Mouse (Mus musculus) brown adipose tissue, adult 24 weeks (tissue): ENCODE measurements around the gene Rfx2. TPM values are rescaled to one million over a fixed set of nuclear protein-coding genes. Genes with fewer than 3 reads are reported as not detected.

ENCODE experiments used
- H3K27ac ChIP-seq: fragments of 200-500 bp; replicated peaks from 2 replicates; pipeline ENCODE4 v1.5.1; 2012; ENCODE audit warnings: low read depth, mild to moderate bottlenecking, low read length
- H3K4me1 ChIP-seq: fragments of 200-500 bp; 2 replicates; pipeline ENCODE4 v1.6.1; 2012; ENCODE audit warnings: low read length, mixed read lengths; ENCODE audit not compliant: control insufficient read depth, insufficient read depth, insufficient read length
- H3K4me3 ChIP-seq: fragments of 200-500 bp; 2 replicates; pipeline ENCODE4 v1.5.1; 2012; ENCODE audit warnings: low read depth, mild to moderate bottlenecking, low read length, moderate library complexity; ENCODE audit not compliant: insufficient read depth
- polyA plus RNA-seq: library from polyadenylated mRNA; stranded (reverse); fragments of >200 nt; gene quantifications from 2 replicates; pipeline ENCODE4 v1.2.4, GENCODE M21; 2012; ENCODE audit not compliant: missing spikeins, insufficient read depth, insufficient read length

The Rfx2 gene
- polyA plus RNA-seq, 1 experiment: 2.5 TPM

DNA sequence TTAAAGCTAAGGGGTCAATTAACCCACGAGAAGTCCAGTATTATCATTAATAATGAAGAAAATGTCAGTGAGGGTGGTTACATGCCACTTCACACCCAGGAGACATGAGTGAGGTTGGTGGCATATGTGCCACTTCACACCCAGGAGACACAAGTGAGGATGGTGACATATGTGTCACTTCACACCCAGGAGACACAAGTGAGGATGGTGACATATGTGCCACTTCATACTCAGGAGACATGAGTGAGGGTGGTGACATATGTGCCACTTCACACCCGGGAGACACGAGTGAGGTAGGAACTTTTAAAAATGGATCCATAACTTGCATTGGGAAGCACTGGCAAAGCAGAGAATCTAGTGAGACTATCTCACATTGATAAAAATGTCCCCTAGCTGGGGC, 20.4 kb upstream of the Rfx2 start:
- no peaks in the 10 kb centered on the region for H3K4me1 ChIP-seq
- H3K27ac ChIP-seq: no peak overlapping the region
- H3K4me3 ChIP-seq: no peak overlapping the region

DNA sequence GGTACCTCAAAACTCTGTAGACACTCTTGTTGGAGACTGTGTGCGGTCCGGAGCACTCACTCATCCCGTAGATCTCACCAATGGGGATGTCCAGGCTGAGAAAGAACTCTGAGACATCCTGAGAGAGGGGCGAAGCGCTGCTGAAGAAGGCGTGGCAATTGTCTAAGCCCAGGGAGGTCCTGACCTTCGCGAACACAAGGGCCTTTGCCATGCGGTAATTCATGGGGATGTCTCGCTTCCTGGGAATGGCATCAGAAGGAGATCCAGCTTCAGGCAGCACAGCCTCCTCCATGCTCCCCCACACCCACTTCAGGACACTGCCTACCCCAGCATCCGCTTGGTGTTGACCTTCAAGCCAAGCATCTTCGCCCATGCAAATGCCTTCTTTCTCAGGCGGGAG, 18.9 kb upstream of the Rfx2 start:
- Histone ChIP-seq H3K4me1 (no peaks in the 10 kb centered on the region), H3K27ac (no peak overlapping the region), H3K4me3 (no peak overlapping the region)

DNA sequence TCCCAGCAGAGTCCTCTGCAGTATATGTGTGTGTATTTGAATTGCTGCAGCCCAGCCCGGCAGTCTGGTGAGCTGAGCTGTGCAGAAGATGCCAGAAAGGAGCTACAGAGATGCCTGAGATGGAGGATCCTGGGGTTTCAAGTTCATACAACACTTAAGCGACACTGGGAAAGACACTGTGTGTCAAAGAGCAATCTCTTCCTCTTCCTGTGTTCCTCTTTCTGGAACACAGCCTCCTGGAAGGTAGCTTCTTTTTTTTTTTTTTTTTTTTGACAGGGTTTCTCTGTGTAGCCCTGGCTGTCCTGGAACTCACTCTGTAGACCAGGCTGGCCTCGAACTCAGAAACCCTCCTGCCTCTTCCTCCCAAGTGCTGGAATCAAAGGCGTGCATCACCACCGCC, 18.0 kb upstream of the Rfx2 start:
- Histone ChIP-seq H3K4me3 (no peak overlapping the region), H3K27ac (no peak overlapping the region), H3K4me1 (no peaks in the 10 kb centered on the region)

DNA sequence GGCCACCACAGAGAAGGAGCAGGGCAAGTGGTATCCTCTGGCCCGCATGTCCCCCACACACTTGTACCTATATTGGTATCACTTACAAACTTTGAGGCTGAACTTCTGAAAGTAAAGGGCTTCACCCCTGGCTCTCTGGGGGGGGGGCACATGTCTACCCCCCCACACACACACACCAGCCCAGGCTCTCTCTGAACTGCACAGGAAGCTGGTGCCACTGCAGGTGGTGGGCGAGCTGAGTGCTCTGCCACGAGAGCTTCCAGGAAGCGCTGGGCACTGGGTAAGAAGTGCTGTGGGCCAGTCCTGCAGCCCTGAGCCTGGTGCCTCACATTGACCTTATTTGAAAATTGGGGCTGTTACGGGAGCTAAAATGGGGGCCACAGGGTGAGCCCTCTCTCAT, 12.9 kb upstream of the Rfx2 start:
- no peak overlapping the region for H3K27ac ChIP-seq
- no peak overlapping the region for H3K4me3 ChIP-seq
- no peaks in the 10 kb centered on the region for H3K4me1 ChIP-seq

DNA sequence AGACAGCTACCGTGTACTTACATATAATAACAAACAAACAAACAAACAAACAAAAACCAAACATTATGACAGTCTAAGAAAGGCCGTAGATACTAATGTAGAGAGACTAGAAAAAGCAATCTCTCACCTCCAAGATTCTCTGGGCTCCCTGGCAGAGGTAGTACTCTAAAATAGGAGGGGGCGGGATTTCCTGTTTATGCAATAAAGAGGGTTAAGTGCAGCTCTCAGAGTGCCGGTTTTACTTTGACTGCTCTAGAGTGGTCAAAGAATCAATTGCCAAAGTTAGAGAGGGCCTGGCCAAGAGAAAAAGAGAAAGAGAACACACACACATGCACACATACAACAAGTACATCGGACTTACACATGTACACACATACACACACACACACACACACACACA, 11.4 kb upstream of the Rfx2 start:
- H3K4me1 ChIP-seq: no peaks in the 10 kb centered on the region
- no peak overlapping the region for H3K27ac ChIP-seq
- H3K4me3 ChIP-seq: no peak overlapping the region

DNA sequence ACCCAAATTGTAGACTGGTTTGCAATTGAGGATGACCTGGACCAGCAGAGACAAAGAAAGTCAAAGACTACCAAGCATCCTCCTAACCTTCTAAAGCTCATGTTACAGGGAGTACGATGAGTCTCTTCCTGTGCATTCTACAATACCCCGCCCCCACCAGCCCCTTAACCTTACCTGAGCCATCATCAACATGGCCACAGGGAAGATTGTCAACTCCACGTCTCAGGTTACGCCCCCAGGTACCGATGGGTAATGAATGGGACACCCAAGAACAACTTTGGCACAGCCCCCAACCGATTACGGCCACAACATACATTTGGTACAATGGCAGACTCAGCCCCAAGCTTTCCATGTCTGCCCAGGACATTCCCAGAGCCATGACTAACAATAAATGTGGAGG, 9.7 kb upstream of the Rfx2 start:
- Histone ChIP-seq H3K4me1 (no peaks in the 10 kb centered on the region), H3K4me3 (no peak overlapping the region), H3K27ac (no peak overlapping the region)

DNA sequence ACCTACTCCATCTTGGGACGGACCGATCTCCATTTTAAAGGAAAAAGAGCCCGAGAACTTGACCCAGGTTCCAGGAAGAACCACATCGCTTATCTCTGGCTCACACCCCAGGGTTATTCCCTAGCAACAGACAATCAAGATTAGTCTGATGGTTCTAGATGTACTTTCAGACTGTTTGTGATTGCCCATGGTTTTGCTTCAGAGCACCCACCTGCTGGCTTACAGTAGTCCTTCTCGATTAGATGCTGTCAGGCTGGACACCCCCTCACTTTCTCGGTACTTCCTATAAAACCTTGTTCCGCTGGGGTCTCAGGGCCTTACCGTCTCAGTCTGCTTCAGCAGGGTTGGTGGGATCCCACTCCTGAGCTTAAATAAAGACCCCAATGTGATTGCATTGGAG, 5.5 kb upstream of the Rfx2 start:
- no peak overlapping the region for H3K27ac ChIP-seq
- H3K4me3 ChIP-seq: no peak overlapping the region
- no peaks in the 10 kb centered on the region for H3K4me1 ChIP-seq

DNA sequence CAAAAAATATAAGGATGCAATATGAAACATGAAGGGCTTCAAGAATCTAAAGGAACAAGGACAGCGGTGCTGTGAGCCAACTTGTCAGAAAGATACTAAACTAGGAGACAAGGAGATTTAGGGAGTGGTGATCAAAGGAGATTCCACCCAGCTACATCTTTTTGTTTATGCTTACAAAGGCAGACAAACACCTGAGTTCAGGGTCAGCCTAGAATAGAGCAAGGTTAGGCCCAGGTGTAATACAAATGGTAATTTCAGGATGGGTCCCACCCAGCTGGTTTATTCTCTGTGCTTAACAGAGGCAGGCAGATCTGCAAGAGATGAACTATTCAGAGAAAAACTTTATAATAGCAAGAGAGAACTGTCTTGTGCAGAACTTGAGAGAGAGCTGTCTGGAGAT, 2.6 kb upstream of the Rfx2 start:
- Histone ChIP-seq H3K4me3 (no peak overlapping the region), H3K27ac (no peak overlapping the region), H3K4me1 (no peaks in the 10 kb centered on the region)

DNA sequence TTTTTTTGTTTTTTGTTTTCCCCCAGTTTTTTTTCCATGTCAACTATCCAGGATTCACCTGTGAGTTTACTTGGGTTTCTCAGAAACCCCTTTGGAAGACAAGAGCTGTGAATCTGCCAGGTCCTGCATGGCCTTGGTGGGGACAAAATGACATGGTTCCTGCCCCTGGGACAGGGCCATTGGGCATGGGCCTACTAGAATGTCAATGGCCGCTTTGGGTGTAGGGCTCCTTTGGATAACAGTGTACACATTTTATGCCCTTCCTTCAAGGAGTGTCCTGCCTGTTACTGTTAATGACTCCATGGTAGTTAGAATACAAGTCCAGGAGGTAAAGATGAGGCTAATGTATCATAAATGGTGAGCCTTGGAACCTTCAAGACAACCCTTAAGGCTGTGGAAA, 2.1 kb upstream of the Rfx2 start:
- Histone ChIP-seq H3K4me1 (no peaks in the 10 kb centered on the region), H3K4me3 (no peak overlapping the region), H3K27ac (no peak overlapping the region)

DNA sequence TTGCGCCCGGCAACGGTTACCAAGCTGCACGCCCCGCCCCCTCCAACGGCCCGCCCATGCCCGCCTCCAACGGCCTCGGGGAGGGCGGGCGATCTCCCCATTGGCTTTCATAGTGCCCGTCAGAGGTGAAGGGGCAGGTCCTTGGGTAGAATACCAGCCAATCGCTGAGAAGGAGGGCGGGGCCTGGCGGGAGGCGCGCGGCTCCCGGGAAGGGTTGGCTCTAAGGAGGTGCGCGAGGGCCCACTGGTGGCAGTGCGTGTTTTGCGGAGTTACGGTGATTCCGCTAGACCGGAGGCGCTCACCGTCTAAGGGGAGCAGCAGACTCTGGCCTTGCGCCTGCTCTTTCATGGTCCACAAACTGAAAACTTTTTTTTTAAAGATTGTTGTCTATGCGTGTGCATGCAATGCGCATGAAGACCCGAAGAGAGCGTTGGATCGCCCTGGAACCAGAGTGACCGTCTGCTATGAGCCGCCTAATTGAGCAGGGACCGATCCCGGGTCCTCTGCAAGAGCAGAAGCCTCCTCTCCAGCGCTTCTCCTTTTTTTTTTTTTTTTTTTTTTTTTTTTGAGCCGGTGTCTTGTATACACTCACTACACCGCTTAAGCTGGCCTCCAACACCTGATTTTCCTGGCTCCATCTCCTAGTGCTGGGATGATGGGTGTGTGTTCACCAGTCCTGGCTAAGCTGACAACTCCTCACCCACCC, 451 bp upstream of the Rfx2 start:
- Histone ChIP-seq H3K4me3 (peak overlapping the region; percentile 51), H3K4me1 (no peaks in the 10 kb centered on the region), H3K27ac (no peak overlapping the region)

DNA sequence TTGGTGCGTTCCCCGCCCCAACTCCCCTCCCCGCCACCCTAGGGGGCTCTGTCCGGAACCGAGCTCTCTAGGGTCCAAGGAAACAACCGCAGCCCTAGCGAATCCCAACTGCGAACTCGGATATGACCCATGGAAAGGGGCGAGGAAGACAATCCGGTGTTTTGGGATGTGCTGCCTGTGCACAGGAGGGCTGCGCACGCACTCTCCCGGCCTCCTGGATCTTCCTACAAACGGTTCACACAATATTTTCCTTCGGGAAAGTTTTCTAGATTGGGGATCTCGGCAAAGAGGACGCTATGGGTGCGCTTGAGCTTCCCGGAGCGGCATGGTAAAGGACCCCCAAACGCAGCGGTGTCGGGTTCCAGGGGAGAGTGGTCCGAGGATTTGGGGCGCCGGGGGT, 1.0 kb downstream of the Rfx2 start:
- no peak overlapping the region for H3K27ac ChIP-seq
- H3K4me3 ChIP-seq: peak overlapping the region; percentile 69

DNA sequence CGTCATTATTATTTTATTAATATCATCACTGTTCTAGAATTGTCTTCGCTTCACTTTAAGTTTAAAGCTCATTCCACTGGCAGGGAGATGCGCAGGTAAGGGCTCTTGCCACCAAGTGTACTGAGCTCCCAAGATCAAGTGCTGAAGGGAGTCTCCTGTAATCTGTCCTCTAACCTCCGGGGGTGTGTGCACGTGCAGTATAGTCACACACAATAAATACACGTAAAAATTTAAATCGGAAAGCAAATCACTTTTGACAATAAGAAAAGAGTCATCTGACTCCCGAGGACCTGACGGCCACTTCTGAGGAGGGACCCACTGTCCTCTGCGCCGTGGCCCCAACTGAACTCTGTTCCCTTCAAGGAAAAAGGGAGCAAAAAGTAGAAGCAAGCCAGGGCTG, 1.6 kb downstream of the Rfx2 start:
- H3K4me3 ChIP-seq: peak overlapping the region; percentile 69
- H3K4me1 ChIP-seq: peaks cover 10% of the 10 kb centered on the region; the same call in 1 of the 2 replicates
- no peak overlapping the region for H3K27ac ChIP-seq

More for the DNA sequence above, 1.0 kb downstream of the Rfx2 start:
- peaks cover 8% of the 10 kb centered on the region; the same call in 1 of the 2 replicates for H3K4me1 ChIP-seq

DNA sequence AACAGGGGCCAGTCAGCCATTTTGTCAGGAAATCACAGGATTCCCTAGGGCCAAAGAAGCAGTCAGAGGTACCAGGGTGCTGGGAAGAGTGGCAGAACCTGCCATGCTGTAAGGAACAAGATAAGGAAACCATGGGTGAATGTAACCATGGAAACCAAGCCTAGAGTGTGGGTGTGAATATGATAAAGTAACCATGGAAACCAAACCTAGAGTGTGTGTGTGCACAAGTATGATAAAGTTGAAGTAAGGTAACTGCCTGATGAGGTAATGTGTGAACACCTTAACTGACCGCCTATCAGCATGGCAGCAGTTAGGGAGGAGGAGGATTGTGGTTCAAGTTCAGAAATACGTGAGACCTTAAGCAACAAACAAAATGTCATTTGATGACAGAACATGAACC, 4.1 kb downstream of the Rfx2 start:
- Histone ChIP-seq H3K27ac (no peak overlapping the region), H3K4me3 (no peak overlapping the region), H3K4me1 (peaks cover 10% of the 10 kb centered on the region; the same call in 1 of the 2 replicates)

DNA sequence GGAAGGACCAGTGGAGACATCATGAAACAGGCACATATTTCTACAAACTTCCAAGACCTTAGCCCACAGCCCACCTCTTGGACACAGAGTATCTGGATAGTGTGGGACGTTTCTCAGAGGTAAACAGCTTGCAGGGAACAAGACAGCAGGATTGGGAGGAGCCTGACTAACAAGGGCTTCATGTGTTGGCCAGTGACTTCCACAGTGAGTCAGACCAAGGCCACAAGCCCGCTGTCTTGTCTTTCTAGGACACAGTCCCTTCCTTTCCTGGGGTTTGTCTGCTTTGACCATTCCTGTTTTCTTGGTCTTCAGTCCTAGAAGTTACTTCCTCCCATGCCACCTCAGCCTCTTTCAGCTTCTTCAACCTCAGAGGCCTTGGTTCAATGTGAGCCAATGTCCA, 7.5 kb downstream of the Rfx2 start:
- H3K27ac ChIP-seq: no peak overlapping the region
- H3K4me3 ChIP-seq: no peak overlapping the region
- peaks cover 13% of the 10 kb centered on the region; the same call in 1 of the 2 replicates for H3K4me1 ChIP-seq

DNA sequence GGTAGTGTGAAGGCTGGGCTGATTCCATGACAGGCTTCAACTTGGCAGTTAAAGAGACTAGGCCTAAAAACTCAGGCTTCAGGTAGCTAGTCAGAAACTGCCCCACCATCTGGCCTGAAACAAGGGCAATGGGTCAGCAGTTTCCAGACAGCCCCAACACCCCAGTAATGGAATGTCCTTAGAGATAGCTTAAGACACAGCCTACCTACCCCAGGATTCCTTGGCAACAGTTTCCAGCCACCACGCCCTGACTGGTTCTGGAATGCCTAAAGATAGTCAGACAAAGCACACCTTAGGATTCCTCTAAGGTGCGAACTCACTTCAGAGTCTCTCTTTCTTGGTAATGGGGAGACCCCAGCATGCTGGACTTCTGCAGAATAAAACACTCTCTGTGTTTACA, 8.4 kb downstream of the Rfx2 start:
- no peak overlapping the region for H3K4me3 ChIP-seq
- H3K27ac ChIP-seq: no peak overlapping the region
- peaks cover 13% of the 10 kb centered on the region; the same call in 1 of the 2 replicates for H3K4me1 ChIP-seq

DNA sequence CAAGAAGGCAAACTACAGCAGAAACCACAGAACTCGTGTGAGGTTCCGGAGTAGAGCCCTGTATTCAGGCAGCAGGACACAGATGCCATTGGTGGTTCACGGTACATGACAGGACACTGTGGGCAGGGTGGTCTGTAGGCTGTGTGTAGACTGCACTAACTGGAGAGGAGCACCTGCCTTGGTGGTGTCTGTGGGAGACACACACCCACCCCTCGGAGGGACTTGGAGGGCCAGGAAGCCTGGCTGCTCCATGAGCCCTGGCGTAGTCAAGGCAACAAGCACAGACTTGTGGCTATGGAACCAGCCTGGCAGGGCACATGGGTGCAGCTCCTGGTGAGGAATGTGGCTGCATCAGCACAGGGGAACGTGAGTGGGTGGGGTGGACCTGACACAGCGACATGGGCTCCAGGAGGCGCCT, 11.1 kb downstream of the Rfx2 start:
- Histone ChIP-seq H3K4me3 (no peak overlapping the region), H3K27ac (peak overlapping the region; percentile 55)

More for the DNA sequence above, 11.1 kb downstream of the Rfx2 start:
- H3K4me1 ChIP-seq: peaks cover 6% of the 10 kb centered on the region; the same call in 1 of the 2 replicates
